Mouse (Mus musculus) hindbrain, postnatal 0 days (tissue): ENCODE measurements around the gene Gapvd1. TPM values are rescaled to one million over a fixed set of nuclear protein-coding genes. Genes with fewer than 3 reads are reported as not detected.

Experiments used
- ATAC-seq: fragments of 200-750 bp; cut with Nextera tagmentation; 2 replicates; pipeline ENCODE4 v1.8.0; 2017; ENCODE audit warnings: mild to moderate bottlenecking, moderate TSS enrichment, moderate library complexity
- DNase-seq: peaks from one replicate; pipeline ENCODE4 v3.0.0-alpha.2; 2015; ENCODE audit warnings: low spot score
- H3K27ac ChIP-seq: fragments of 300-500 bp; sonication (generic); 2 replicates; pipeline ENCODE4 v1.5.1; 2014; ENCODE audit warnings: mild to moderate bottlenecking
- H3K27me3 ChIP-seq: fragments of 300-500 bp; sonication (generic); 2 replicates; pipeline ENCODE4 v1.6.1; 2014; ENCODE audit warnings: low read length, mixed read lengths; ENCODE audit not compliant: insufficient read depth
- H3K36me3 ChIP-seq: fragments of 300-500 bp; sonication (generic); 2 replicates; pipeline ENCODE4 v1.6.1; 2014; ENCODE audit warnings: low read length, mixed read lengths; ENCODE audit not compliant: insufficient read depth
- H3K4me1 ChIP-seq: fragments of 300-500 bp; sonication (generic); 2 replicates; pipeline ENCODE4 v1.6.1; 2014; ENCODE audit warnings: antibody characterized with exemption, low read length, mixed read lengths; ENCODE audit not compliant: insufficient read depth
- H3K4me2 ChIP-seq: fragments of 300-500 bp; sonication (generic); 2 replicates; pipeline ENCODE4 v1.6.1; 2014; ENCODE audit warnings: low read depth, mild to moderate bottlenecking, low read length, moderate library complexity, mixed read lengths
- H3K4me3 ChIP-seq: fragments of 300-500 bp; sonication (generic); 2 replicates; pipeline ENCODE4 v1.5.1; 2014; ENCODE audit warnings: low read length
- H3K9ac ChIP-seq: fragments of 300-500 bp; sonication (generic); replicated peaks from 2 replicates; pipeline ENCODE4 v1.6.1; 2014; ENCODE audit warnings: mild to moderate bottlenecking, low read length, moderate library complexity, mixed read lengths
- H3K9me3 ChIP-seq: fragments of 300-500 bp; sonication (generic); 2 replicates; pipeline ENCODE4 v1.6.1; 2016; ENCODE audit warnings: low read length, mixed read lengths
- CTCF ChIP-seq: IDR thresholded peaks from 2 replicates; pipeline ENCODE4 v1.5.1; 2016; ENCODE audit warnings: antibody characterized with exemption, control low read depth, low read depth
- WGBS: fragments of 180-500 bp; shearing (Covaris S2); extraction: QIAGEN DNeasy Blood & Tissue Kit; methylation state at CpG from one replicate; pipeline ENCODE4 v1.1.7; 2014; 5-methylcytosine and 5-hydroxymethylcytosine counted together
- polyA plus RNA-seq: library from polyadenylated mRNA; unstranded; fragments of >200 nt; fragmentation: Nextera tagmentation; extraction: Ambion mirVana; gene quantifications from 2 replicates; pipeline ENCODE4 v1.2.1, GENCODE M21; 2015
- total RNA-seq: library from RNA; depleted of rRNA; stranded (reverse); fragments of >200 nt; gene quantifications from 2 replicates; pipeline ENCODE4 v1.2.3, GENCODE M21; 2014

The Gapvd1 gene
- total and polyA plus RNA-seq, 2 experiments from 2014 or later, result 74.0 to 79.8 TPM

DNA sequence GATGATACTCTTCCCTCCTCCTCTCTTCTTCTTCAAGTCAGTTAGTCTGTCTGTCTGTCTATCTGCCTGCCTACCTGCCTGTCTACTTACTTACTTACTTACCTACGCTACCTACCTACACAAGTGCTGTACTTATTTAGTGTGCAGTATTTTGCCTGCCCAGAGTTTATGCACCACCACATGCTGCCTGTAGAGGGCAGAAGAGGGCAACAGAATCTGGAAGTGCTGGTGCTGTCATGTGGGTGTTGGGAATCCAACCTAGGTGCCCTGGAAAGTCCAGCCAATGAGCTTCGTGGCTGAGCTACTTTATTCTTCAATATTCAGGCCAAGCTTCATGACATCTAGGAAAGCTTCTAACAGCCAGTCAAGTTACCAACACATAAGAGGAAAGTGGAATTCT is 29.1 kb upstream of the Gapvd1 start:
- Histone ChIP-seq H3K27ac (no peak overlapping the region), H3K27me3 (no peaks in the 10 kb centered on the region), H3K9me3 (no peaks in the 10 kb centered on the region), H3K9ac (no peak overlapping the region), H3K4me2 (no peak overlapping the region), H3K4me3 (no peak overlapping the region), H3K36me3 (peaks cover 26% of the 10 kb centered on the region), H3K4me1 (no peaks in the 10 kb centered on the region)
- peak; percentile 19 for DNase-seq
- ATAC-seq, result no peak
- TF ChIP-seq CTCF, result peak; percentile 80
- 81% methylated on average over 2 of the region's 2 CpGs for WGBS

GRCm38 (mm10) chr2:34783064-34784020 is 28.3 kb upstream of the Gapvd1 start:
- no peak overlapping the region for H3K27ac ChIP-seq
- no peak overlapping the region for H3K4me2 ChIP-seq
- no peak overlapping the region for H3K4me3 ChIP-seq
- peaks cover 26% of the 10 kb centered on the region for H3K36me3 ChIP-seq
- H3K4me1 ChIP-seq, result no peaks in the 10 kb centered on the region
- TF ChIP-seq CTCF, result no peak
- H3K27me3 ChIP-seq, result no peaks in the 10 kb centered on the region
- WGBS, result 94% methylated on average over 14 of the region's 14 CpGs
- H3K9me3 ChIP-seq, result no peaks in the 10 kb centered on the region
- no peak overlapping the region for H3K9ac ChIP-seq
- ATAC-seq (no peak), DNase-seq (no peak)

DNA sequence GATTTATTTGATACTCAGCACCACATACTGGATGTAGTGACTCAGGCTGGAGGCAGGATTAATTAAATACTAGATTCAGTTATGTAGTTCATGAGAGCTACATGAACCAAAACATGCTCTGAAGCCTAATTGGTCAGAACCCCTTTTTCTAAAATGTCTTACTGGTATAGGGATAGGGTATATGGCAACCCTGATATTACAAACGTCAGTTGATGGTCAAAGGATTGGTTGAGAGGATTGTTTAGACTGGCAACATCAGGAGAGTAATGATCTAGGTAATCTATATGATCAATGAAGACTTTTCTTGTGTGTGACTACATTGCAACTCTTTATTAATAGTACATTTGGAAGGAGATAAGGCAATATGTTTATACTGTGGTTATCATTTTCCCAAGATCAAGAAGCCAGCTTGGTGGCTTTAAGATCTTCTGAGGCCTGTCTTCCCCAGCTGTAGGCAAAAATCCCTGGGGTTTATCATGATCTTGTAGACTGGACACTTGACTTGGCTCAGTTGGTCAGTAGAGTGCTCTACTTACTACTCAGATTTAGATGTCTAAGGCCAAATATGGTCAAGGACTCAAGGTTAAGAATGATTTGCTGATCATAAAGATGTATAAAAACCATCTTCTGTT is 22.3 kb upstream of the Gapvd1 start:
- no peak overlapping the region for H3K9ac ChIP-seq
- H3K4me2 ChIP-seq, result no peak overlapping the region
- 79% methylated on average over 1 of the region's 1 CpGs for WGBS
- no peaks in the 10 kb centered on the region for H3K27me3 ChIP-seq
- no peaks in the 10 kb centered on the region for H3K9me3 ChIP-seq
- no peak for ATAC-seq
- peaks cover 36% of the 10 kb centered on the region for H3K36me3 ChIP-seq
- no peak for TF ChIP-seq CTCF
- H3K27ac ChIP-seq, result no peak overlapping the region
- H3K4me3 ChIP-seq, result no peak overlapping the region
- DNase-seq, result no peak
- peaks cover 26% of the 10 kb centered on the region for H3K4me1 ChIP-seq

DNA sequence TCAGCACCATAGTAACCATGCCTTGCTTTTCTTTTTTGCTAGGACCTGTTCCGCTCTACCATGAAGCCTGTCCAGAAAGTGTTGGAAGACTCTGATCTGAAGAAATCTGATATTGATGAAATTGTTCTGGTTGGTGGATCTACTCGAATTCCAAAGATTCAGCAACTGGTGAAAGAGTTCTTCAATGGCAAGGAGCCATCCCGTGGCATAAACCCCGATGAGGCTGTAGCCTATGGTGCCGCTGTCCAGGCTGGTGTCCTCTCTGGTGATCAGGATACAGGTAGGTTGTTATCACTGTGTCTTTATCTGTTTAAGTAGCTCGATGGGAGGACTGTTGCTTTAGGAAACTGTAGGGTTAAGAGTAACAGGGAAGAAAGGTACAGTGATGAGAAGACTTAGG is 19.5 kb upstream of the Gapvd1 start:
- Histone ChIP-seq H3K9me3 (no peaks in the 10 kb centered on the region), H3K27ac (no peak overlapping the region), H3K4me1 (peaks cover 34% of the 10 kb centered on the region), H3K4me3 (no peak overlapping the region), H3K9ac (no peak overlapping the region), H3K27me3 (no peaks in the 10 kb centered on the region), H3K4me2 (no peak overlapping the region; the same call in 1 of the 2 replicates), H3K36me3 (peaks cover 36% of the 10 kb centered on the region)
- no peak for TF ChIP-seq CTCF
- DNase-seq (no peak), ATAC-seq (no peak)
- 91% methylated on average over 6 of the region's 6 CpGs for WGBS

GRCm38 (mm10) chr2:34773673-34774072 is 18.6 kb upstream of the Gapvd1 start:
- Histone ChIP-seq H3K27me3 (no peaks in the 10 kb centered on the region), H3K4me2 (peak overlapping the region; percentile 73), H3K9ac (no peak overlapping the region), H3K27ac (no peak overlapping the region), H3K36me3 (peaks cover 36% of the 10 kb centered on the region), H3K4me1 (peaks cover 34% of the 10 kb centered on the region), H3K4me3 (peak overlapping the region; percentile 95; the same call in 1 of the 2 replicates), H3K9me3 (no peaks in the 10 kb centered on the region)
- DNase-seq, result no peak
- ATAC-seq, result no peak
- 86% methylated on average over 4 of the region's 4 CpGs for WGBS
- no peak for TF ChIP-seq CTCF

GRCm38 (mm10) chr2:34772252-34773235 is 17.5 kb upstream of the Gapvd1 start:
- peaks cover 33% of the 10 kb centered on the region for H3K4me1 ChIP-seq
- no peak for TF ChIP-seq CTCF
- H3K4me3 ChIP-seq, result peak overlapping the region; percentile 95
- peaks cover 35% of the 10 kb centered on the region for H3K36me3 ChIP-seq
- H3K9me3 ChIP-seq, result no peaks in the 10 kb centered on the region
- no peak; the same call in 1 of the 2 replicates for ATAC-seq
- no peaks in the 10 kb centered on the region for H3K27me3 ChIP-seq
- peak overlapping the region; percentile 73 for H3K4me2 ChIP-seq
- peak; percentile 40 for DNase-seq
- peak overlapping the region; percentile 96 for H3K9ac ChIP-seq
- peak overlapping the region; percentile 94 for H3K27ac ChIP-seq
- 3% methylated on average over 50 of the region's 50 CpGs for WGBS
